Mouse (Mus musculus): ENCODE results near the gene Utp4.

DNA sequence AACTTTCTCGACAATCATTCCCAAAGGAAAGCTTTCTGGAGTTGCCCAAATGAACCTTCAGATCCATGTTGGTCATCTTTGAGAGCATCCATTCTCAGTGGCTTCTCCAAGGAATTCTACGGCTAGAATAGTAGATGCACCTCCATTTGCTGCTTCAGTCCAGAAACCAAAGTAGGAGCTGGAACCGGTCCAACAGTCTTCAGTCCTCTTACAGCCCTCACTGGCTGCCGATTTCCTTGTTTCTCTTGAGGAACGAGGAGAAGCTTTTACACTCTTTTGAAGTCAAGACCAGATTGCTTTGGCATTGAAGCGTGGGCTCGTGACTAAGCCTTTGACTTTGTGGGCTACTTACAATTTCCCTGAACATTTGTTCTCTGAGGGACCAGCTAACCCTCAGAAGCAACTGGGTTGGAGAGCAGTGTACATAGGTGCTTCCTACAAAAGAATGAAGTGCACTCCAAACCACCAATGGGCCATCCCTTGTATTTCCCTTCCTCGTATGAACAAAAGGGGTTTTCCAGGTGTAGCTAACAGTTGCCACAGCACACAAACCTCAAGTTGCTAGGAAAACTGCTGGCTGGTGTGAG lies 13.2 kb upstream of the Utp4 start:
- no peak for TF ChIP-seq GATA1 (IDR thresholded peaks at IDR 0.05; ENCODE audit: low read length)
- TF ChIP-seq TAL1 (IDR thresholded peaks at IDR 0.05; ENCODE audit: low read length) = no peak

All from erythroblast, embryonic 14.5 days (primary cell).